Mouse (Mus musculus) liver, embryonic 14.5 days (tissue): ENCODE measurements around the gene Mpzl2. TPM values are rescaled to one million over a fixed set of nuclear protein-coding genes. Genes with fewer than 3 reads are reported as not detected.

Experiments used
- ATAC-seq: fragments of 200-750 bp; cut with Nextera tagmentation; 2 replicates; pipeline ENCODE4 v1.8.0; 2017; ENCODE audit warnings: moderate number of reproducible peaks, mild to moderate bottlenecking, moderate library complexity; ENCODE audit not compliant: insufficient read depth
- DNase-seq, 3 experiments: peaks; one replicate each; pipeline ENCODE4 v3.0.0-alpha.2; 2012 to 2013; ENCODE audit warnings: low read depth in 3 of 3, low spot score in 3 of 3
- H3K27ac ChIP-seq: fragments of 300-500 bp; sonication (generic); 2 replicates; pipeline ENCODE4 v1.5.1; 2014; ENCODE audit warnings: moderate library complexity, mild to moderate bottlenecking, control low read depth, inconsistent platforms
- H3K27me3 ChIP-seq: fragments of 300-500 bp; sonication (generic); 2 replicates; pipeline ENCODE4 v1.6.1; 2014; ENCODE audit warnings: mild to moderate bottlenecking, low read length, moderate library complexity; ENCODE audit not compliant: control insufficient read depth, insufficient read depth
- H3K36me3 ChIP-seq: fragments of 300-500 bp; sonication (generic); replicated peaks from 2 replicates; pipeline ENCODE4 v1.6.1; 2014; ENCODE audit warnings: low read depth; ENCODE audit not compliant: control insufficient read depth, insufficient read depth
- H3K4me1 ChIP-seq, 2 experiments: fragments of 200-500 bp in 1 of 2; fragments of 300-500 bp in 1 of 2; sonication (generic) in 1 of 2; replicated peaks; 2 replicates each; pipeline ENCODE4 v1.6.1; 2012 to 2014; ENCODE audit warnings: antibody characterized with exemption in 1 of 2, inconsistent platforms in 1 of 2, low read length in 1 of 2; ENCODE audit not compliant: control insufficient read depth in 2 of 2, insufficient read depth in 2 of 2
- H3K4me2 ChIP-seq: fragments of 300-500 bp; sonication (generic); 2 replicates; pipeline ENCODE4 v1.6.1; 2014; ENCODE audit warnings: low read depth, mild to moderate bottlenecking, control low read depth, moderate library complexity
- H3K4me3 ChIP-seq, 2 experiments: fragments of 200-500 bp in 1 of 2; fragments of 300-500 bp in 1 of 2; sonication (generic) in 1 of 2; 2 replicates each; pipeline ENCODE4 v1.5.1; 2012 to 2014; ENCODE audit warnings: low read depth in 2 of 2, low read length in 2 of 2, mild to moderate bottlenecking in 2 of 2, control low read depth in 1 of 2, inconsistent platforms in 1 of 2, moderate library complexity in 1 of 2; ENCODE audit not compliant: insufficient read depth in 1 of 2
- H3K9ac ChIP-seq: fragments of 300-500 bp; sonication (generic); replicated peaks from 2 replicates; pipeline ENCODE4 v1.6.1; 2014; ENCODE audit warnings: mild to moderate bottlenecking, control low read depth, moderate library complexity
- H3K9me3 ChIP-seq: fragments of 300-500 bp; sonication (generic); 2 replicates; pipeline ENCODE4 v1.6.1; 2016; ENCODE audit warnings: low read length, mixed read lengths; ENCODE audit not compliant: control insufficient read depth
- CTCF ChIP-seq: IDR thresholded peaks from 2 replicates; pipeline ENCODE4 v1.5.1; 2016; ENCODE audit warnings: antibody characterized with exemption, low read depth, control low read depth
- EP300 ChIP-seq: IDR thresholded peaks from 2 replicates; pipeline ENCODE4 v1.6.1; 2016; ENCODE audit warnings: antibody characterized with exemption, low read depth
- WGBS: fragments of 180-500 bp; shearing (Covaris S2); extraction: QIAGEN DNeasy Blood & Tissue Kit; methylation state at CpG from one replicate; pipeline ENCODE4 v1.1.7; 2014; ENCODE audit not compliant: insufficient replicate concordance; 5-methylcytosine and 5-hydroxymethylcytosine counted together
- polyA plus RNA-seq, 2 experiments: library from polyadenylated mRNA; depleted of rRNA in 1 of 2; stranded (reverse) in 1 of 2; unstranded in 1 of 2; fragments of >200 nt; fragmentation: Nextera tagmentation in 1 of 2; extraction: Ambion mirVana in 1 of 2; gene quantifications; 2 replicates each; pipeline versions ENCODE4 v1.2.1 to v1.2.3; 2012 to 2014

Gene Mpzl2
- polyA plus RNA-seq, 2 experiments, result 3.1 to 4.9 TPM

DNA sequence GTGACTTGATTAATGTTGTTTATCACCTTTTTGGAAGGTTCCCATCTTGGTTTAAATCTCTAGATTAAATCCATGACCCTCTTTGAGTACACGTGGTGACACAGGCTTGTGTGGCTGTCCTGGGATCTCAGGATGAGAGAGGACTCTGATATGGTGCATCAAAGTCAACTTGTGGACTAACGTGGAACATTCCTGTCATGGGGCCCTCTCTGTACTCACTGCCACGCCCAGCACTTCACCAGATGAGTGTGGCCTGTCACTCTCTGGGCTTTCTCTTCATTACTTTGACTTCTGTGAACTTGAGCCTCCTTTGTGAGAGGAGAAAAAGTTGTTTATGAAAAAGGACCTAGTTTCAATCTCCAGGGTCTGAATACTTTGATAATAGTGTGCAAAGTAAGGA is 32.2 kb downstream of the Mpzl2 start:
- ATAC-seq (no peak), DNase-seq (no peak)
- H3K27me3 ChIP-seq, result no peaks in the 10 kb centered on the region
- WGBS, result 37% methylated on average over 3 of the region's 3 CpGs
- H3K27ac ChIP-seq, result no peak overlapping the region
- H3K4me3 ChIP-seq, result no peak overlapping the region
- no peak overlapping the region for H3K9ac ChIP-seq
- H3K4me1 ChIP-seq, result no peaks in the 10 kb centered on the region
- no peaks in the 10 kb centered on the region for H3K9me3 ChIP-seq
- H3K36me3 ChIP-seq, result no peaks in the 10 kb centered on the region
- H3K4me2 ChIP-seq, result no peak overlapping the region
- no peak for TF ChIP-seq CTCF
- TF ChIP-seq EP300, result no peak

DNA sequence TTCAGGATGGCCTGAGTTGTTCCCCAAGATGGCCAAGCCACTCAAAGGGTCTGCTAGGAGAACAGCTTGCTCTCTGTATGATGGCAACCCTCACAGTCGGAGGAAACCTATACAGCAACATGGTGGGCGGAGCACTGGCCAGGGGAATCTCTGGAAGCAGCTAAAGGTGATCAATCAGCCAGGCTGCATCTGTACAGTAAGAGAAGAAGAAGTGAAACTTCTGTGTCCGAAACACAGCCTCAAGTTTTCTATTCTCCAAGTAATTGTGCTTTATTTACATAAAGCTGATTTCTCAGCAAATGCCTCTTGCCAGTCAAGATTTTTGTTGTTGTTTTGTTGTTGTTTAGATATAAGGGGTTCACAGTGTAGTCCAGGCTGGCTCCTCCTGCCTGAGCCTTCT is 38.3 kb downstream of the Mpzl2 start:
- H3K4me3 ChIP-seq, result no peak overlapping the region
- DNase-seq, result no peak
- no peaks in the 10 kb centered on the region for H3K36me3 ChIP-seq
- ATAC-seq, result no peak
- WGBS, result 30% methylated on average over 3 of the region's 3 CpGs
- H3K27me3 ChIP-seq, result no peaks in the 10 kb centered on the region
- no peak overlapping the region for H3K9ac ChIP-seq
- TF ChIP-seq EP300, result no peak
- no peak for TF ChIP-seq CTCF
- no peak overlapping the region for H3K27ac ChIP-seq
- H3K9me3 ChIP-seq, result no peaks in the 10 kb centered on the region
- H3K4me2 ChIP-seq, result no peak overlapping the region
- H3K4me1 ChIP-seq, result no peaks in the 10 kb centered on the region

DNA sequence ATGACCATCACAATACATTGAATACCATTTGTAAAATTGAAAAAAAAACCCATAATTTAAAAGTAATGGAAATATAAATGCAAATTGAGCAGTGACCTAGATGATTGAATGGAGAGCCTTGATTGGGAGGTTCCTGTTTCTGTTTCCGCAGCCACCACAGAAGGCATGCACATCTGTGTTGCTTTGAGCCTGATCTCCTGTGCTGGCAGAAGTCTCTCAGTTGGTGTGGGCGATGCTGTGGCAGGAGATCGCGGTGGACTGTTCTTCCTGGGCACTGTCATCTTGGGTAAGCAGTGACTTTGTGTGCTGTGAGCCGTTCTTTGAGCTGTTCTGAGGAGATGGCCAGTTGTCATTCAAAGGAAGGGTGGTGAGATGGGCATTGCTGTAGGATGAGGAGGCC is 39.4 kb downstream of the Mpzl2 start, which contains the start of gene Jaml:
TSS of gene Jaml (plus strand) at position 173 of the 400 bp plus-strand sequence.
- H3K27me3 ChIP-seq, result no peaks in the 10 kb centered on the region
- H3K4me2 ChIP-seq, result no peak within 1 kb of the TSS
- ATAC-seq (no peak), DNase-seq (no peak)
- no peak within 1 kb of the TSS for H3K27ac ChIP-seq
- no peak within 1 kb of the TSS for H3K4me3 ChIP-seq
- no peaks in the 10 kb centered on the region for H3K4me1 ChIP-seq
- no peak within 1 kb of the TSS for H3K9ac ChIP-seq
- WGBS, result 54% methylated on average over 5 of the region's 5 CpGs
- TF ChIP-seq CTCF (no peak), EP300 (no peak)
- no peaks in the 10 kb centered on the region for H3K9me3 ChIP-seq
- no peaks in the 10 kb centered on the region for H3K36me3 ChIP-seq

DNA sequence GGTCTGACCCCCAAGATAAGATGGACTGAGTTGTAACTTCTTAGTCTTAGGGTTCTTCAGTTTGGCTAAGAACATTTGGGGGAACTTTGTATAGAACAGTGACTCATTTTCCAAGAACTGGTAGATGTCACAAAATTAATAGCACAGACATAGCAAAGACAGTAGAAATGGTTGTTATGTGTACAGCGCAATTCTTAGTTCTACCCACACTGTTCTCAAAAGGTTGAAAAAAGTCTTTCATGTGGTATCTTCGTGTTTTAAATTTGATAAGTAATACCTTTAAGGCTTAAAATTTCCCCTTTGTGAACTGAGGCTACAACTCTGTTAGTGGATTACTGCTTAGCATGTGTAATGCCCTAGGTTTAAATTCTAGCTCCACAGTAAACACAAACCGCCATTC is 43.5 kb downstream of the Mpzl2 start:
- WGBS, result 62% methylated on average over 3 of the region's 3 CpGs

DNA sequence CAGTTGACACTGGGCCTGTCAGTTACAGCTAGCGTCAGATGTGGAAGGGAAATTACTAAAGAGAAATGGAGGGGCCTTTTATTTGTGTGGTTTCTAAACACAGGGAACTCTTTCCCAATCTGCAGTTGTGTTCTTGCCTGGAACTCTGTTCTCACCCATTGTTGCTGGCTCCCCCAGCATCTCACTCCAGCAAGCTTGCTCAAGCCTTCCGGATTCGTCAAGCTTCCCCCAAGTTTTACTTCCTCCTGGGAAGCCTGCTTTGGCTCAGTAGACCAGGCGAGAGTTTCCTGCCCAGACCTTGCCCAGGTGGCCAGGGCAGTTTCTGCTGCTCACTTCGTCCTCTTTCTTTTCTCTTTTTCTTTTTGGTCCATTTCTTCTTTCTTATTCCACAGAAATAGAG is 45.0 kb downstream of the Mpzl2 start:
- no peaks in the 10 kb centered on the region for H3K4me1 ChIP-seq
- DNase-seq (no peak), ATAC-seq (no peak)
- H3K9ac ChIP-seq, result no peak overlapping the region
- no peaks in the 10 kb centered on the region for H3K27me3 ChIP-seq
- no peaks in the 10 kb centered on the region for H3K9me3 ChIP-seq
- H3K4me3 ChIP-seq, result no peak overlapping the region
- no peak overlapping the region for H3K27ac ChIP-seq
- 24% methylated on average over 5 of the region's 5 CpGs for WGBS
- H3K36me3 ChIP-seq, result no peaks in the 10 kb centered on the region
- no peak overlapping the region for H3K4me2 ChIP-seq
- TF ChIP-seq EP300, result no peak
- no peak for TF ChIP-seq CTCF

More for the DNA sequence above, 43.5 kb downstream of the Mpzl2 start:
- no peak overlapping the region for H3K4me3 ChIP-seq
- ATAC-seq (no peak), DNase-seq (no peak)
- no peaks in the 10 kb centered on the region for H3K27me3 ChIP-seq
- no peaks in the 10 kb centered on the region for H3K36me3 ChIP-seq
- TF ChIP-seq CTCF, result no peak
- no peak for TF ChIP-seq EP300
- H3K27ac ChIP-seq, result no peak overlapping the region
- H3K9ac ChIP-seq, result no peak overlapping the region
- no peaks in the 10 kb centered on the region for H3K9me3 ChIP-seq
- no peak overlapping the region for H3K4me2 ChIP-seq
- H3K4me1 ChIP-seq, result no peaks in the 10 kb centered on the region
